Mouse (Mus musculus) lung, adult 2 months (tissue): Measurements from ENCODE around the gene Usp28. TPM values are rescaled to one million over a fixed set of nuclear protein-coding genes. Genes with fewer than 3 reads are reported as not detected.
A peak's percentile ranks its signal among the peaks of the same experiment; 100 is the strongest.

Experiments
- DNase-seq: peaks from one replicate; pipeline ENCODE4 v3.0.0; 2022
- H3K4me1 ChIP-seq: fragments of 200-500 bp; 2 replicates; pipeline ENCODE4 v1.6.1; 2011; ENCODE audit warnings: low read length; ENCODE audit not compliant: control insufficient read depth, insufficient read depth
- H3K4me3 ChIP-seq: fragments of 200-500 bp; replicated peaks from 2 replicates; pipeline ENCODE3; 2011; ENCODE audit warnings: low read depth, mild to moderate bottlenecking, control low read depth, low read length; ENCODE audit errors: extremely low read depth
- CTCF ChIP-seq: fragments of 200-500 bp; IDR thresholded peaks from 2 replicates; pipeline ENCODE4 v1.5.1; 2011; ENCODE audit warnings: mild to moderate bottlenecking, low read length, control low read depth; ENCODE audit not compliant: insufficient read depth
- POLR2A ChIP-seq: fragments of 200-500 bp; IDR thresholded peaks from 2 replicates; pipeline ENCODE4 v1.6.1; 2011; ENCODE audit warnings: low read depth, mild to moderate bottlenecking, control low read depth, low read length, borderline replicate concordance; ENCODE audit errors: extremely low read depth
- WGBS: fragments of 180-500 bp; shearing (Covaris S2); methylation state at CpG from one replicate; pipeline ENCODE4 v1.1.7; 2018; 5-methylcytosine and 5-hydroxymethylcytosine counted together
- polyA plus RNA-seq: library from polyadenylated mRNA; depleted of rRNA; stranded (reverse); fragments of >200 nt; gene quantifications from 2 replicates; pipeline ENCODE4 v1.2.3, GENCODE M21; 2012; rRNA removed

The Usp28 gene
- polyA plus RNA-seq = 11.5 and 12.9 TPM in 2 replicates

DNA sequence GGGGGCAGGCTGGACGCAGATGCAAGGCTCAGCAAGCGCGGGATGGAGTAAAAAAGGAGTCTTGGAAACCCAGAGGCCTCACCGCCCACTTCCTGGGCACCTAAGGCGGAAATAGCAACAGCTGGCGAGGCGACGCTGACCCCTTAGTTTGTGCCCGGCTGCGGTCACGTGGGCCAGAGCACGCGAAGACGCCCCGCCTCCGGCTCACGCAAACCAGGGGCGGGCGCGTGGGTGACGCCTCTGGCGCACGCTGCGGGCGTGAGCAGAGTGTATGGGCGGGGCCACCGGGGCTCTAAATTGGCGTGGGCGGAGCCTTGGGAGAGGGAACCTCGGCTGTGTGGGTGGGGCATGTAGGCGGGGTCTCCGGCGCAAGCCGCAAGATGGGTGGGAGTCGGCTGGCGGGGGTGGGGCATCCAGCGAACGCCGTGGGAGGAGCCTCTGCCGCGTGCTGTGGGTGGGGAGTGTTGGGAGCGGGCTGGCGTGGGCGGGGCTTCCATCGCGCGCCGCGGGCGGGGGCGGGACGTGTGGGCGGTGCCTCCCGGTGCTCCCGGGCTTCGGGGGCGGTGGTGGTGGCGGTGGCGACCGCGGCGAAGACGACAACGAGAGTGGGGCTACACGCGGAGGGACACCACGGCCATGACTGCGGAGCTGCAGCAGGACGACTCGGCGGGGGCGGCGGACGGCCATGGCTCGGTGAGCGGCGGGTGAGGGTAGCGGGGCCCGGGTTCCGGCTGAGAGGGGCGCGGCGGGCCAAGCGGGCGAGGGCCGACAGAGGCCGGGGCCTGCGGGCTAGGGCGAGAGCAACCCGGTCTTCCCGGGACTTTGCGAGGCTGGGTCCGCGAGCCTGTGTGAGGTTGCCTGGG, at the start of gene Usp28:
Gene Usp28, plus strand, starts transcription at position 531 of the 863 bp plus-strand sequence.
- DNase-seq = peak; percentile 99
- Histone ChIP-seq H3K4me3 (peak within 1 kb of the TSS; percentile 83), H3K4me1 (0 out of 2 replicates have a peak, but pooled peaks cover 4% of the 10 kb centered on the region)
- TF ChIP-seq CTCF (no peak), POLR2A (peak; percentile 84; the same call in 1 of the 2 replicates)
- under 1% methylated on average over 82 of the region's 94 CpGs for WGBS

DNA sequence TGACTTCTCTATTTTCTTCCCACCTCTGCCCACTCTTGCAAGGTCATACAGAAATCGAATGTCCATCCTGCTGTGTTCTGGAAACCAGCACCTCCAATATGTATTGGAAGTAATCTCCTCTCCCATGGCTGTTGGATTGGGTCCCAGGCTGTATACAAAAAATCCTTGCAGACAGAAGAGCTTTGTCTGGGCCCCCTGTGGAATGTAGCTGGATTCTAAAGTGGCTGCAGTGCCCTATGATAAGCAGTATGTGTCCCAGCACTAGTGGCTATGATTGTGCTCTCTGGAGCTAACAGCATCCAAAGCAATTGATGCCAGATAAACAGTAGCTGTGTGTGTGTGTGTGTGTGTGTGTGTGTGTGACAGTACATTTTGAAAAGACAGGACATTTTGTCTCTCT, 42.8 kb upstream of the Usp28 start:
- TF ChIP-seq POLR2A (no peak), CTCF (no peak)
- 53% methylated on average over 1 of the region's 1 CpGs for WGBS
- no peaks in the 10 kb centered on the region for H3K4me1 ChIP-seq
- H3K4me3 ChIP-seq = no peak overlapping the region
- DNase-seq = no peak

DNA sequence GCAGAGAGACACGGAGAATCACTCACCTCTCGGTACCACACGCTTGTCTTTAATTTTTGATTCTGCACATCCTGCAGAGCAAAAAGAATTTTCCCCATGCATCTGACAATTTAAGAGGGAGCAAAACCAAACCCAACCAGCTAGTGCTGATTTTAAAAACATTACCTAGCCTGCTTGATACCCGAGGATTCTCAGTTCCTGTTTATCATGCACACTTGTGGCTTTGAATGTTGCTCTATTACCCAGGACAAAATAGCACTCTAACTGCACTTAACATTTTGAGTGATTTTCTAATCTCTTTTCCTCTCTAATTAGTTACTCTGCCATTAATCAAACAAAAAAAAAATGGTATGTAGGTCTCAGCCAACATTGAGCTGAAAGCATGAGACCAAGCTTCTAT, 37.6 kb upstream of the Usp28 start:
- H3K4me3 ChIP-seq = no peak overlapping the region
- WGBS = 74% methylated on average over 4 of the region's 4 CpGs
- DNase-seq = no peak
- TF ChIP-seq CTCF (no peak), POLR2A (no peak)
- no peaks in the 10 kb centered on the region for H3K4me1 ChIP-seq

DNA sequence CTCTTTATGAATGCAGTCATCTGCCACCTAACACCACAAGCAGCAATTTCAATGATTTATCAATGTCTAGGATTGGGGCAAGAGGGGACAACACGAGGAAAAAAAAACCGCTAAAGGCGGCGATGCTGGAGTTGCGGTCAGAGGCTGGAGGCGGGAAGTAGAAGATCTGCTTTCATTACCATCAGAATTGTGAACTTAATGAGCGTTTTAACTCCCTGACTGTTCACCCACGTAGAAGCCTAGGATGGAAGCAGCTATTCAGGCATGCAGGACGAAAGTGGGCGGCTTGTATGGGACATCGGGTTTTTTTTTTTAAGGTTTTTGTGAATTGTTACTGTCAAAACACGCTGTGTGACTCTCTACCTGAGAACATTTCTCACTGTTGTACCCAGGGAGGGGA, 23.9 kb upstream of the Usp28 start:
- TF ChIP-seq POLR2A (no peak), CTCF (no peak)
- WGBS = 36% methylated on average over 12 of the region's 12 CpGs
- no peaks in the 10 kb centered on the region for H3K4me1 ChIP-seq
- no peak overlapping the region for H3K4me3 ChIP-seq
- DNase-seq = no peak

DNA sequence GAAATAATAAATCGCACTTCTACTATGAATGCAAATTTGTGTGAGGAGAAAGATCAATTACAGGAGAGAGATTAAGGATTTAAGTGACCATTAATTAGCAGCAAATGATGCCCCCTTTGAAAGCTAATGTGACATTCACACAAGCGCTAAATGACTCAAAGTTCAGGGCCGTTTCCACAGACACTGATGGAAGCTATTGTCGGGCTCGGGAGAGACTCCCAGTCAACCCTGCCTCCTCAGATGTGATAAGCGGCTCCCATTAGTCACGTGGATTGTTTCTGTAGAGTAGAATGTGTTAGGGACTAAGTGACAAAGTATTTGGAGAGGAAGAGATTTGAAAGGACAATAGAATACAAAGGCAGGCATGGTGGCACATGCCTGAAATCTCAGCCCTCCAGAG, 23.0 kb upstream of the Usp28 start:
- Histone ChIP-seq H3K4me3 (no peak overlapping the region), H3K4me1 (no peaks in the 10 kb centered on the region)
- no peak for TF ChIP-seq POLR2A
- no peak for TF ChIP-seq CTCF
- DNase-seq = no peak
- 32% methylated on average over 7 of the region's 7 CpGs for WGBS

DNA sequence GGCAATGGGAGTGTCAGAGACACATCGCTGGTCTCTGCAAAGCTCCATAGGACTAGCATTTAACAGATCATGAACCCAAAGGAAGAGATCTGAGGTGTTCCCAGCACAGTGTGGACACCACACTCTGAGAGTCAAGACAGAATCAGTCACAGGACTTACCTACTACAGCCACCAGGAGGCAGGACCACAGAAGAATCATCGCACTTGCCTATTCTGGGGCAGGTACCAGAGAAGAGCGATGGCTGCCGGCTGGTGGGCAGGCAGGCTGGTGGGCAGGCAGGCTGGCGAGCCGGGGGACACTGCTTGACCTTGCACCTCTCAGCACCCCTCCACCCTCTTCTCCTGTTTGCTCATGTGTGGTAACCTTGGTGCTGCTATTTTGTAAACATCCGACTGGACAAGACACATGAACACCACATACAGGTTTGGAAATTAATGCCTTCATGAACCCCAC, 20.6 kb upstream of the Usp28 start, which contains the start of gene Htr3b:
Gene Htr3b, minus strand, starts transcription at position 404 of the 454 bp plus-strand sequence.
- 54% methylated on average over 7 of the region's 7 CpGs for WGBS
- no peak for DNase-seq
- no peaks in the 10 kb centered on the region for H3K4me1 ChIP-seq
- TF ChIP-seq CTCF (peak; percentile 36; the same call in 1 of the 2 replicates), POLR2A (no peak)
- H3K4me3 ChIP-seq = no peak within 1 kb of the TSS

DNA sequence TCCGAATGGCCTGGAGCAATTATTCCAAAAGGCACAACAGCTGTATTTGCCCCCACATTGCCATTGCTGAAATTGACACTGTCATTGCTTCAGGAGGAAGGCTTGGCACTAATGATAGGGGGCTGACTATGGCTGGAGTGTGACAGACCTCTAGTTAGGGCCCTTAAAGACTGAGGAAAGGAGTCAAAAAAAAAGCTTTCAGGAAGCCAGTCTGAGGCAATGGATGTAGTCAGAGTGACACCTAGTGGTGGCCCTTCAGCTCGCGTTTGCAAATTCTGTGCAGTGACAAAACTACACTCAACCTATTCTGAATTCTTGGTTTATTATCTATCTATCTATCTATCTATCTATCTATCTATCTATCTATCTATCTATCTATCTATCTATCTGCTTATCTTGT, 12.7 kb upstream of the Usp28 start:
- peak; percentile 16 for DNase-seq
- WGBS = 35% methylated on average over 3 of the region's 3 CpGs
- TF ChIP-seq CTCF (peak; percentile 61), POLR2A (no peak)
- Histone ChIP-seq H3K4me3 (no peak overlapping the region), H3K4me1 (no peaks in the 10 kb centered on the region)

DNA sequence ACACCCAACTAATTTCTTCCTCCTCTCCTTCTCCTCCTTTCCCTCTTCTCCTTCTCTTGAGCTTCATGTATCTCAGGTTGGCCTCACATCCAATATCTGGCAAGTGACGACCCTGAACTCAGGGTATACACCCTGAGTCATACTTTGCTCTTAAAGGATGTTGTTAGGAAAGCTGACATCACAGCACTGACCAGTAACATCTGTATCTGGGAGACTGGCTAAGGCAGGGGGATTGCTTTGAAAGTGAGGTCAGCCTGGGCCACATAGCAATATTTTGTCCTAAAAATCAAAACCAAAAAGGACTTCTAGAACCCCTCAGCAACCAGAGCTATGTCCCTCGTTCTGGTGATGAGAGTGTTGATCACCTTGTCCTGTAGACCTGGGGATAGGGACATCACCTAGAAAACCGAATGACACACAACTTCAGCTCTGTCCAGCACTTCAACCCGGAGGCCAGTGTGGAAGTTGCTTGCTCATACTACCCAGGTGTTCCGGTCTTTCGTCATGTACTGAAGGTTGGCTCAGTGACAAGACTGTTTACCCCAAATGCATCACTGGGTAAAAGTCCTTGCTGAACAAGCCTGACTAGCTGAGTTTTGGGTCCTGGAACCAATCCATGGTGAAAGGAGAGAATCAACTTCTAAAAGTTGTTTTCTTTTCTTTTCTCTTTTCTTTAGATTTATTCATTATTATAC, 8.4 kb upstream of the Usp28 start:
- TF ChIP-seq CTCF (no peak), POLR2A (no peak)
- H3K4me3 ChIP-seq = no peak overlapping the region
- H3K4me1 ChIP-seq = no peaks in the 10 kb centered on the region
- DNase-seq = no peak
- WGBS = 63% methylated on average over 6 of the region's 6 CpGs

DNA sequence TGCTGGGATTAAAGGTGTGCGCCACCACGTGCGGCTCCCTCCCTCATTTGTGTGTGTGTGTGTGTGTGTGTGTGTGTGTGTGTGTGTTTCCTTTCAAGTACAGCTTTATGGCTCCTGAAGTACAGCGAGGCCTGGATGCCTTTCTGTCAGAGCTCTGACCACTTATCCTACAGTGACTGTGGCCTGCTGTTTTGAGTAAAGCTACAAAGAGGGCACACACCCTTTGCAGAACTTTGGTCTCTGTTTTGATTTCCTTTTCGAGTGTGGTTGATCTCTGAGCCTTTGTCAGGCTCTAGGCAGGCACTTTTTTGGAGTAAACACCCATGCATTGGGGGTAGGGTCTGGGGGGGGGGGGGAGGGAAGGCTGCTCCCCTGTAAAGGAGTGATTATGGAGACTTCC, 4.8 kb upstream of the Usp28 start:
- Histone ChIP-seq H3K4me3 (no peak overlapping the region), H3K4me1 (0 out of 2 replicates have a peak, but pooled peaks cover 4% of the 10 kb centered on the region)
- no peak for TF ChIP-seq POLR2A
- no peak for TF ChIP-seq CTCF
- DNase-seq = no peak
- 64% methylated on average over 5 of the region's 5 CpGs for WGBS

DNA sequence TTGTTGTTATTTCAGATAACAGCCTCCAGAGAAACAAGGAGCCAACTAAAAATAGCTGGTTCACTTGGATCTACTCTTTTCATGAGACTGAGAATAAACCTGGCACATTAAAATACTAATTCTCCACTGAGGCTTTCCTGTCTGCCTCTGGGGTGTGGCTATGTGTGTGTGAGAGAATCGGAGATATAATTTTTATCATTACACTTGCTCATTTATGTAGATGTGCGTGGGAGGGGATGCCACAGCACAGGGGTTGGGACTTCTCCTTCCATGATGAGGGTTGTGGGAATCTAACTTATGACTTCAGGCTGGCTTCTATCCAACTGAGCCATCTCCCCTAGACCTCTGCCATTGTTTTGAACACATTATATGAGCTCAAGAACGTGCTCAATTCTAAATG, 4.4 kb upstream of the Usp28 start:
- 57% methylated on average over 3 of the region's 3 CpGs for WGBS
- Histone ChIP-seq H3K4me1 (0 out of 2 replicates have a peak, but pooled peaks cover 4% of the 10 kb centered on the region), H3K4me3 (no peak overlapping the region)
- TF ChIP-seq CTCF (no peak), POLR2A (no peak)
- no peak for DNase-seq
